Mouse (Mus musculus) ES-E14 (cell line): ENCODE results near the gene Ppp2r5a. TPM values are rescaled to one million over a fixed set of nuclear protein-coding genes. Genes with fewer than 3 reads are reported as not detected.

Source experiments
- DNase-seq: peaks from one replicate; pipeline ENCODE4 v3.0.0-alpha.2; 2013; ENCODE audit warnings: low read depth, low spot score
- H3K27ac ChIP-seq: 2 replicates; pipeline ENCODE4 v1.5.1; 2012; ENCODE audit warnings: low read depth, mild to moderate bottlenecking, low read length, moderate library complexity, mixed read lengths; ENCODE audit not compliant: poor library complexity, insufficient read depth, severe bottlenecking
- H3K36me3 ChIP-seq: 2 replicates; pipeline ENCODE4 v1.6.1; 2012; ENCODE audit warnings: mild to moderate bottlenecking, low read length, moderate library complexity, mixed read lengths; ENCODE audit not compliant: control insufficient read depth, poor library complexity, insufficient read depth, severe bottlenecking
- H3K4me1 ChIP-seq, 2 experiments: fragments of 150-350 bp in 1 of 2; sonication (generic) in 1 of 2; 2 replicates each; pipeline ENCODE4 v1.6.1; 2012; ENCODE audit warnings: low read length in 2 of 2, mild to moderate bottlenecking in 1 of 2, mixed read lengths in 1 of 2; ENCODE audit not compliant: control insufficient read depth in 2 of 2, insufficient read depth in 2 of 2, poor library complexity in 1 of 2
- H3K4me3 ChIP-seq, 2 experiments: fragments of 150-350 bp in 1 of 2; sonication (generic) in 1 of 2; 2 replicates each; pipeline ENCODE4 v1.5.1; 2012; ENCODE audit warnings: low read length in 2 of 2, low read depth in 1 of 2, mild to moderate bottlenecking in 1 of 2, mixed read lengths in 1 of 2; ENCODE audit not compliant: insufficient read depth in 1 of 2, poor library complexity in 1 of 2, severe bottlenecking in 1 of 2
- H3K9ac ChIP-seq: 2 replicates; pipeline ENCODE4 v1.6.1; 2012; ENCODE audit warnings: low read depth, mild to moderate bottlenecking, low read length, mixed read lengths; ENCODE audit not compliant: poor library complexity, insufficient read depth, severe bottlenecking
- H3K9me3 ChIP-seq: fragments of 150-350 bp; sonication (generic); 2 replicates; pipeline ENCODE4 v1.6.1; 2012; ENCODE audit warnings: low read depth, mild to moderate bottlenecking, low read length; ENCODE audit not compliant: control insufficient read depth, insufficient read depth
- CHD2 ChIP-seq: IDR thresholded peaks from 2 replicates; pipeline ENCODE4 v1.6.1; 2014; ENCODE audit warnings: mild to moderate bottlenecking, low read depth, low read length, inconsistent platforms
- HCFC1 ChIP-seq: IDR thresholded peaks from 2 replicates; pipeline ENCODE4 v1.6.1; 2012; ENCODE audit warnings: low read length, inconsistent platforms, borderline replicate concordance; ENCODE audit not compliant: insufficient read depth
- MAFK ChIP-seq: IDR thresholded peaks from 2 replicates; pipeline ENCODE4 v1.6.1; 2014; ENCODE audit warnings: mild to moderate bottlenecking, low read depth, low read length, inconsistent platforms; ENCODE audit not compliant: insufficient read depth
- ZC3H11A ChIP-seq: IDR thresholded peaks from 2 replicates; pipeline ENCODE4 v1.6.1; 2012; ENCODE audit warnings: low read depth, mild to moderate bottlenecking, inconsistent platforms, low read length, borderline replicate concordance
- ZNF384 ChIP-seq: IDR thresholded peaks from 2 replicates; pipeline ENCODE4 v1.6.1; 2012; ENCODE audit warnings: low read depth, low read length, inconsistent platforms
- in situ Hi-C, 2 experiments: fragments of 600-800 bp; cut with MboI; formaldehyde crosslinking; loops; one replicate each; pipeline ENCODE4 v1.15.1; 2025; ENCODE audit warnings: low sequenced_read_pairs in 2 of 2, inconsistent platforms in 1 of 2; ENCODE audit not compliant: unreplicated experiment in 2 of 2
- total RNA-seq: library from RNA; depleted of rRNA; stranded (reverse); fragments of 300-350 nt; gene quantifications from 2 replicates; pipeline ENCODE4 v1.2.3, GENCODE M21; 2012; rRNA removed

Gene Ppp2r5a
- total RNA-seq, result 47.3 and 47.5 TPM in 2 replicates

DNA sequence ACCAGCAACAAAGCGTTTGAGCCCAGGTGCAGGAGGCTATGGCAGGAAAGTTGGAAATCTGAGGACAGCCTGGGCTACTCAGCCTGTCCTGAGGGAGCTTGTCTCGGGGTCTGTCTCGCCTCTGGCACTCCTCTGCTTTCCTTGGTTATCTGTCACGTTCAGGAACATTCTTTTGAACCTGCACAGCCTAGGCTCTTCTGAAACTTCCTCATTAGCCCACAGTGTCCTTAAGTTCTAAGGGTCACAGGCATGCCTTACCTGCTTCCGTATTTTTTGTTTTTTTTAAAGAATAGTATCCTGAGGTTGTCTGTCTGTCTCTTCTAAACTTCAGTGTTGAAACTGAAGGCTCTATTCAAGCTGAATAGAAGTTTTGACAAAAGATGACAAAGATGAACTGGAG is at the start of gene Ppp2r5a:
Gene Ppp2r5a (minus strand): TSS at position 199 of the 400 bp plus-strand sequence.
- no peaks in the 10 kb centered on the region for H3K36me3 ChIP-seq
- no peak within 1 kb of the TSS for H3K27ac ChIP-seq
- no peak for TF ChIP-seq HCFC1
- TF ChIP-seq ZNF384, result no peak
- TF ChIP-seq CHD2, result no peak
- no peak for TF ChIP-seq MAFK
- no peak for TF ChIP-seq ZC3H11A
- peaks cover 4 to 6% of the 10 kb centered on the region in 2 experiments; a peak in 2 of 4 replicates for H3K4me1 ChIP-seq
- in situ Hi-C loops, result no loop called here
- no peak within 1 kb of the TSS for H3K9ac ChIP-seq
- no peak for DNase-seq
- H3K4me3 ChIP-seq, result no peak within 1 kb of the TSS
- no peaks in the 10 kb centered on the region for H3K9me3 ChIP-seq

DNA sequence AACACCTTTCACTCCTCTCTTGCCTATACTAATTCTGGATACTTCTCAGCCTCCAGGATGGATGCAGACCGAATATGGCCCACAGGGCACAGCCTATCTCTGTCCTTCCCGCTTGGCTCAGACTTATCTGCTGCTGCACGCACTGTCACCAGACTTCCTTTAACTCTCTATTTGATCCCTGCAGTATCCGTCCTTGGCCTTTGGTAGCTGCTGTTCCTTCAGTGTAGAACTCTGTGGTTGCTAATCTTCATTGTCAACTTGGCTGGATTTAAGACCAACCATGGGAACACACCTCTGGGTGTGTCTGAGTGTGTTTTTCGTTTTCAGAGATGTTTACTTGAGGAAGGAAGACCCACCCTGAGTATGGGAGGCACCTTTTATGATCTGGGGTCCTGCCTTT is 47.5 kb upstream of the Ppp2r5a start:
- H3K4me3 ChIP-seq, result no peak overlapping the region
- H3K9me3 ChIP-seq, result no peaks in the 10 kb centered on the region
- no peak for DNase-seq
- no peaks in the 10 kb centered on the region for H3K36me3 ChIP-seq
- peaks cover under 1 to 6% of the 10 kb centered on the region in 2 experiments; a peak in 1 of 4 replicates for H3K4me1 ChIP-seq
- no peak overlapping the region for H3K27ac ChIP-seq
- no peak overlapping the region for H3K9ac ChIP-seq
- TF ChIP-seq CHD2 (no peak), ZNF384 (no peak), MAFK (no peak), ZC3H11A (no peak), HCFC1 (no peak)
- in situ Hi-C loops, result no loop called here

DNA sequence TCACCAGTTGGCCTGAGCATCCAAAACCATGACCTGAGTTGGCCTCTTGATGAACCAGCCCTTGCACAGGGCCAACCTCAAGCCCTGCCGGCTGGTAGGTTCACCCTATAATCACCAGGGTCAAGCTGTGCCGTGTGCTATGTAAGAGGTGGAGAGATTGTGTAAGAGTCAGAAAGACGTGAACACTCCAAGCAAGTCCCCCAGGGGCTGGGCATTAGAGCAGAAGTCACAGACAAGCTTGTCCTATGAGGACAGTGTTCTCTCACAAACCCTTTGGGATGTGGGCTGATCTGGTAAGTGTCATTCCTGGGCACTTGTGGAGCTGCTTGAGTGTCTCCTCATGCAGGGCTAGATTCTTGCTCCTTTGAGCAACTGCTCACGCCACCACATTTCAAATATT is 46.5 kb upstream of the Ppp2r5a start:
- in situ Hi-C loops, result no loop called here
- no peaks in the 10 kb centered on the region for H3K9me3 ChIP-seq
- no peaks in the 10 kb centered on the region for H3K36me3 ChIP-seq
- no peak for DNase-seq
- H3K9ac ChIP-seq, result no peak overlapping the region
- H3K27ac ChIP-seq, result no peak overlapping the region
- TF ChIP-seq ZNF384 (no peak), MAFK (no peak)
- H3K4me3 ChIP-seq, result no peak overlapping the region
- H3K4me1 ChIP-seq, result peaks cover 3 to 8% of the 10 kb centered on the region in 2 experiments; a peak in 2 of 4 replicates

- Histone ChIP-seq H3K27ac (no peak overlapping the region), H3K4me1 (peaks cover 3 to 8% of the 10 kb centered on the region in 2 experiments; a peak in 2 of 4 replicates), H3K4me3 (no peak overlapping the region), H3K9me3 (no peaks in the 10 kb centered on the region), H3K36me3 (no peaks in the 10 kb centered on the region), H3K9ac (no peak overlapping the region)
- TF ChIP-seq MAFK, result no peak
- TF ChIP-seq CHD2, result no peak
- TF ChIP-seq HCFC1, result no peak
- TF ChIP-seq ZC3H11A, result no peak
- TF ChIP-seq ZNF384, result no peak
- DNase-seq, result no peak
- in situ Hi-C loops, result no loop called here
These were observed 44.4 kb upstream of the Ppp2r5a start for GRCm38 (mm10) chr1:191447391-191448016.

DNA sequence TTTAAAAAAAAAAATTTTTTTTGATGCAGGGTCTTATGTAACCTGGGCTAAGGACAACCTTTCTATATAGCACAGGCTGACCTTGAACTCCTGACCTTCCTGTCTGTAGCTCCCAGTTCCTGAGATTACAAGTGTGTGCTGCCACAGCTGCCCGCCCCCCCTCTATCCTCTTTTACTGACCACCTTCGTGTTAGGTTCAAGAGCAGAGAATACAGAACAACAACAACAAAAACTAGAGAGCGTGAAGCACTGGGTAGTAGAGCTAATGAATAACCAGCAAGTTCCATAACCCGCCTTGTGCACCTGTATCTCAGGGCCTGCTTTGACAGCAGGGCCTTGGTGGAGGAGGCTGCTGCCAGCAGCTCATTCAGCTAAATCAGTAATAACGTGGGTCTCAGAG is 43.2 kb upstream of the Ppp2r5a start:
- H3K27ac ChIP-seq, result no peak overlapping the region
- in situ Hi-C loops, result no loop called here
- H3K36me3 ChIP-seq, result no peaks in the 10 kb centered on the region
- no peak overlapping the region for H3K9ac ChIP-seq
- TF ChIP-seq HCFC1, result no peak
- TF ChIP-seq CHD2, result no peak
- no peak for TF ChIP-seq ZNF384
- TF ChIP-seq MAFK, result no peak
- no peaks in the 10 kb centered on the region for H3K9me3 ChIP-seq
- H3K4me1 ChIP-seq, result peaks cover 3 to 10% of the 10 kb centered on the region in 2 experiments; a peak in 2 of 4 replicates
- no peak overlapping the region for H3K4me3 ChIP-seq
- no peak for DNase-seq
